Mouse (Mus musculus) left cerebral cortex, postnatal 10 days (tissue): ENCODE results near the gene Cyp1a1. TPM values are rescaled to one million over a fixed set of nuclear protein-coding genes. Genes with fewer than 3 reads are reported as not detected.

Experiments
- DNase-seq, 2 experiments: peaks; one replicate each; pipeline ENCODE4 v3.0.0; 2021 to 2022; ENCODE audit warnings: low spot score in 2 of 2, mixed read lengths in 1 of 2; ENCODE audit errors: extremely low spot score in 1 of 2
- intact Hi-C: fragments of 180-260 bp; cut with DNase I; formaldehyde crosslinking; loops from one replicate; pipeline ENCODE4 v1.15.1; 2025
- total RNA-seq, 2 experiments: library from RNA; stranded (reverse); gene quantifications; 2 replicates each; pipeline ENCODE4 v1.2.3; 2021

Gene Cyp1a1
- total RNA-seq, 2 experiments from 2014 or later: 0.41 to 0.43 TPM

DNA sequence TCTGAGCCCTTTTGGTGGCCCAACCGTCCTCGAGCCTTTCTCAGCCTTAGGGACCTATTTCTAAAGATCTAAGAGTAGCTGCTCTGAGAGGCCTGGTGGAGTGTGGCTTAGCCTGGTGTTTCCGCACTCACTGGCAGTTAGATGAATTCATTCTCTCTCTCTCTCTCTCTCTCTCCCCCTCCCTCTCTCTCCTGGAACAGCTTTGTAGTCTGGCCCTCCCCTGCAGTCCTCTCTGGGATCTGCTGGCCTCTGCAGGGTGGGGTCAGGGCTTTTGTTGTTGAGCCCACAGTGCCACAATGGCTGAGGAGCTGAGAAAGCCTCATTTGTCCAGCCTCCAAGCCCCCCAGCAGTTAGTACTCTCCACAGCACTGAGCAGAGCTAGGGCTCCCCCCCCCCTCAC is 34.9 kb upstream of the Cyp1a1 start:
- DNase-seq: peak in 1 of 2 experiments; percentile 20
- intact Hi-C loops: loop anchor here (5.0 to 10.0 kb wide), 2 partner anchors 111 to 342 kb away; no protein-coding TSS in a partner anchor

- peak in 1 of 2 experiments; percentile 17 for DNase-seq
- intact Hi-C loops: loop anchor here (5.0 to 10.0 kb wide), 2 partner anchors 111 to 342 kb away; no protein-coding TSS in a partner anchor
Measured at GRCm38 (mm10) chr9:57653283-57653682, 34.4 kb upstream of the Cyp1a1 start, which contains the start of gene Csk. Csk (minus strand) TSS chr9:57653631.

DNA sequence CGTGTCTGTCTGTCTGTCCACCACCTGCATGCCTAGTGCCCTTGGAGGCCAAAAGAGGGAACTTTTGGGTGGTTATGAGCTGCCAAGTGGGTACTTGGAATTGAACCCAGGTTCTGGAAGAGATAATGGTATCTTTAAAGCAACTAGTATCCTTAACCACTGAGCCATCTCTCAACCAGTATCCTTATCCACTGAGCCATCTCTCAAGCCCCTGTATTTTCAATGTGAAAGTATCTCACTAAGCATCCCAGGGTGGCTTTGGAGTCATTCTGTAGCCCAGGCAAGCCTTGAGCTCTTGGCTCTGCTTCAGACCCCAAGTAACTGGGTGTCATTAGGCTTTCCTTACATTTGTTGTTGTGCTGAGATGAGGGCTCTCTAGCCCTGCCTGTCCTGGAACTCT is 32.8 kb upstream of the Cyp1a1 start:
- no peak for DNase-seq
- intact Hi-C loops: loop anchor here (2.0 to 10.0 kb wide), 4 partner anchors 24 to 340 kb away; partner anchors contain the start of gene Cox5a

DNA sequence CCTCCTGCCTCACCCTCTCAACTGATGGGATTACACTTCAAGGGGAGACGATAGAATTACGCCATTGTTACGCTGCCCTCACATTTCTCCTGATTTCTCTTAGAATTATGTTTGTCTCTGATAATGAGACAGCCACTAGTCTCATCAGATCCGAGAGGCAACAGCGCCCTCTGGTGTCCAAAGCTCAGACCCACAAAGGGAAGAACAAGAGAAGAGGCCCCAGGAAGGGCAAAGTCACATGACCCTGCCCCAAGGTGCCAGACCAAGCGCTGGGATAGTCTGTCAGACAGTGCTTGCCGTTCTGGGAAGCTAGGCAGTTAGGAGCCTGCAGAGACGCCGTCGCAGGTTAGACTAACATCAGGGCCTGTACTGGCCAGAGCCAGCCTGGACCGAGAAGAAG is 32.0 kb upstream of the Cyp1a1 start:
- intact Hi-C loops: loop anchor here (2.0 to 10.0 kb wide), 3 partner anchors 25 to 339 kb away; partner anchors contain the start of gene Cox5a
- peak; percentile 89 to 92 for DNase-seq

- DNase-seq: no peak
- intact Hi-C loops: loop anchor here (5.0 to 10.0 kb wide), 2 partner anchors 134 to 338 kb away; partner anchors contain the start of gene Cox5a
Measured at GRCm38 (mm10) chr9:57656631-57657350, 30.9 kb upstream of the Cyp1a1 start.

GRCm38 (mm10) chr9:57657843-57658242 is 29.9 kb upstream of the Cyp1a1 start:
- no peak for DNase-seq
- intact Hi-C loops: loop anchor here (2.0 to 10.0 kb wide), 3 partner anchors 85 to 337 kb away; partner anchors contain the start of gene Cox5a

DNA sequence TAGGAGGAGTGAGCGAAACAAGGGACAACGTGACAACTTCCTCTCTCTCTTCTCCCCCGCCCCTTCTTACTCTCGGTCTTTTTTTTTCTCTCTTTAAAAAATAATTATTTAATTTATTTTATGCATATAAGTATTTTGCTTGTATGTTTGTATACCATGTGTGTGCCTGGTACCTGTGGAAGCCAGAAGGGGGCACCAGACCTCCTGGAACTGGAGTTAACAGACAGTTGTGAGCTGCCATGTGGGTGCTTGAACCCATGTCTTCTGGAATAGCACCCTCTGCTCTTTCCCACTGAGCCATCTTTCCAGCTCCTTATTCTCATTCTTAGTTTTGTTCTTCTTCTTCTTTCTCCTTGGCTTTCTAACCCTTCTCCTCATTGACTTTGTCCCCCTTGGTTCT is 28.8 kb upstream of the Cyp1a1 start:
- no peak for DNase-seq
- intact Hi-C loops: loop anchor here (2.0 to 10.0 kb wide), 3 partner anchors 84 to 336 kb away; partner anchors contain the start of gene Cox5a

DNA sequence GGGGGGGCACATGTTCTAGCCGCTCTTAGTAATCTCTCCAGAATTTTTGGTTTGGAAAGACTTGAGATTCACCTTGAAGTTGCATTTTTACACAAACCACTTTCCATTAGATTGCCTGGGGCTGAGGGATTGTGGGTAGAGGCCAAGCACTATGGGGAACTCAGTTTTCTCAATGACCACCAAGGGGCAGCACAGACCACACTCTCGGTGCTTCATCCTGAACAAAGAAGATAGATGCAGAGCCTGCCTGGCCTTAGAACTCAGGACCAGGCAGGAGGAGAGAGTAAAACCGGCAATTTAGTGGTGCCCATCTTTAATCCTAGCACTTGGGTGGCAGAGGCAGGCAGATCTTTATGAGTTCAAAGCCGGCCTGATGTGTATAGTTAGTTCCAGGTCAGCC is 28.0 kb upstream of the Cyp1a1 start:
- DNase-seq: peak; percentile 72 to 73
- intact Hi-C loops: loop anchor here (2.0 to 10.0 kb wide), 4 partner anchors 48 to 335 kb away; partner anchors contain the start of genes Cox5a and Edc3

DNA sequence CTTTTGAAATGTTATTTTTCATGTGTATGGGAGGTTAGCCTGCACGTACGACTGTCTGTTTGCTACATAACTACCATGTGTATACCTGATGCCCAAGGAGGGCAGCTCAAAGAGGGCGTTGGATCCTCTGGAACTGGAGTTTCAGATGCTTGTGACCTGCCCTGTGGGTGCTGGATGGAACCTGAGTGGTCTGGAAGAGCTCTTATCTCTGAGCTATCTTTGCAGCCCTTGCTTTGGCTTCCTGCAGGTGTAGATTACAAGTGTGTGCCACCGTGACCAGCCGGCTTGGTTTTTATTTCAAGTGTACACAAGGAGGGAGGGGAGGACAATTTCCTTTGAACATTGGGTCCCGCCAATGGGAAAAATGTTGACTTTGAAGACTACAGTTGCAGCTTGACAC is 27.2 kb upstream of the Cyp1a1 start:
- no peak for DNase-seq
- intact Hi-C loops: loop anchor here (5.0 kb wide), 1 partner anchor 47 kb away; the partner anchor contains the start of gene Edc3

DNA sequence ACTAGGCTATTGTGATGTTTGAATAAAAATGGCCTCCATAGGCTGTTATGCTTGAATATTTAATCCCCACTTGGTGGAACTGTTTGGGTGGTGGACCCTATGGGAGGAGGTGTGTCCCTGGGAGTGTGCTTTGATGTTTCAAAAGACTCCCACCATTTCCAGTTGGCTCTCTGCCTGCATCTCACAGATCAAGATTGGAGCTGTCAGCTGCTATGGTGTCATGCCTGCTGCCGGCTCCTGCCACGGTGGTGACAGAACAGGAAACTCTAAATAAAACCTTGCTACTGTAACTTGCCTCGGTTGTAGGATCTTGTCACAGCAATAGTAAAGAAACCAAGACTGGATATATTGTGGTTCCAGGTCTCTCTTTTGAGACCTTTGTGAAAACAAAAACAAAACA is 26.2 kb upstream of the Cyp1a1 start:
- intact Hi-C loops: loop anchor here (5.0 kb wide), 1 partner anchor 46 kb away; the partner anchor contains the start of gene Edc3
- DNase-seq: no peak

DNA sequence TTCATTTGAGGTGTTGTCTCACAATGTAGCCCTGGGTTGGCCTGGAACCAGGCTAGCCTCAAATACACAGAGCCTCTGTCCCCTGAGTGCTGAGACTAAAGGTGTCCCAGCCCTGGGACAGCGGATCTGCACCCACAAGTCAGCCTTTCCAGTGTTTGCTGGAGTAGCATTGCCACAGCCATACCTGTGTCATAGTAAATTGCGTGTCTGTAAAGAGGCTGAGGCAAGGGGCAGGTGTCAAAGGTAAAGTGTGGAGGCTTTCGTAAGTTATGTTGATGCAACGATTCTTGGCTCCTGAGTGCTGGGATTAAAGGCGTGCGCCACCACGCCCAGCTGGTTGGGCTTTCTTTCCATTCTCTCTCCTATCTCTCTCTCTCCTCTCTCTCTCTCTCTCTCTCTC is 23.1 kb upstream of the Cyp1a1 start:
- DNase-seq: no peak
- intact Hi-C loops: loop anchor here (5.0 kb wide), 1 partner anchor 43 kb away; the partner anchor contains the start of gene Edc3

GRCm38 (mm10) chr9:57666536-57666935 is 21.2 kb upstream of the Cyp1a1 start:
- intact Hi-C loops: no loop called here
- DNase-seq: no peak

DNA sequence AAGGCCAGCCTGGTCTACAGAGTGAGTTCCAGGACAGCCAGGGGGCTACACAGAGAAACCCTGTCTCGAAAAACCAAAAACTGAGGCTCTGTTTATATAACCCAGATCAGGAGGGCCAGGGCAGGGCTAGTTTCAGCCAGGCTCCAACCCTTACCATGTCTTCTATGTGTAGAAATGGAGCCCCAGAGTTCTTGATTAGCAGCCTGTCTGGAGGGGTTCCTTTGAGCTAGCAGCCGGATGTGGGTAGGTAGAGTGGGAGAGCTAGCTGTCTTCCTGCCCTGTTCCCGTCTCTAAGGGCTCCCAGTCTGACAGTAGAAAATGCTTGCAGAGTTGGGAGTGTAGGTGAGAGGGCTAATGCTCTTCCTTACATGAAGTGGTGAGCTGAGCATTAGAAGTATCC is 20.6 kb upstream of the Cyp1a1 start:
- intact Hi-C loops: no loop called here

GRCm38 (mm10) chr9:57667817-57668216 is 19.9 kb upstream of the Cyp1a1 start:
- intact Hi-C loops: no loop called here
- DNase-seq: no peak

More for the DNA sequence above, 20.6 kb upstream of the Cyp1a1 start:
- no peak for DNase-seq

DNA sequence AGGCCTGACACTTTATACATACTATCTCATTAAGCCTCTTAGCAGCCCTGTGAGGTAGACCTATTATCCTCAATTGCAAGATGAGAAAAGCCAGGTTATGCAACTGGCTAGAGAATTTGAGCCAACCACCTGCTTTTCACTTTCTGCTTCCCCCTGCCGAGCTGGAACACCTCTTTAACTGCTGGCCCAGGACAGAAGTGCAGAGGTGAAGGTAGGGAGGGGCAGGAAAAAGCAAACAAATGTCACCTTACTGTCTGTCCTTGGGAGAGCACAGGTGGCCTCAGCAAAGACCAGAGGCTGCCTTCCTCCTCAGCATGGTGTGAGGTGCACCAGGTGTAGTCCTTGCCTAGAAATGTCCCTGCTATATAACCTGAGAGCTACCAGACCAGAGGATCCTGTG is 19.5 kb upstream of the Cyp1a1 start:
- DNase-seq: no peak
- intact Hi-C loops: no loop called here

DNA sequence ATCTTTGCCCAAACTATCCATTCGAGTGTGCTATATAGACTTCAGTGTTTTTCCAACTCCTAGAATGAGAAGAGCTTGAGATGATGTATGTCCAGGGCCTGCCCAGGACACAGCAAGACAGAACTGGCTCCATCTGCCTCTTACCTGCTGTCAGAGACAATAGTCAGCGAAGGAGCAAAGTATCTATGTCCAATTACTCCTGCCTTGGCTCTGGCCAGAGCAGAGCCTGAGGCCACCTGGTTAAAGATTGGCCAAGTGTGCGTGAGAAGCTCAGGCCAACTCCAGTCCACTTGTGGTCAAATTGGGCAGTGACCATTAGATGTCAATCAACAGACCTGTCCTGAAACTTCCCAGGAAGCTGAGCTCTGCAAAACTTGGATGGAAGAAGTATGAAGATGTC is 18.2 kb upstream of the Cyp1a1 start:
- intact Hi-C loops: no loop called here

DNA sequence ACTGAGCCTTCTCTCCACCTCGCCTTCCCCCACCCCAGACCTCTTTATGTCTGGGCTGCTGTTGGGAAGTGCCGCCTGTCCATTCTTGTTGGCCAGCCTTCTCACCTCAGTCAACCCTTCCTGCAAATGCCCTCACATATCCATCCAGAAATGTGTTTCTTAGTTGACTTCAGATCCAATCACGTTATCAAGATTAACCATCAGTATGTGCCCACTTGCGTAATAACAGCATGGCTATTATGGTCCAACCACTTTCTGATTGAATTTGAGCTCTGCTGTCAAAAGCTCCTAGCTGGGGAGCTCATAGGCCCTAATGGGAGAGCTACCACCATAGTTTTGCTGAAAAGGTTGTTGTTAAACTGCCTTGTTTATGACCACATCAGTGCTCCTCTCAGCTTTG is 16.7 kb upstream of the Cyp1a1 start:
- intact Hi-C loops: no loop called here
- DNase-seq: no peak

More for the DNA sequence above, 18.2 kb upstream of the Cyp1a1 start:
- no peak for DNase-seq

GRCm38 (mm10) chr9:57671500-57671899 is 16.2 kb upstream of the Cyp1a1 start:
- DNase-seq: no peak
- intact Hi-C loops: no loop called here

DNA sequence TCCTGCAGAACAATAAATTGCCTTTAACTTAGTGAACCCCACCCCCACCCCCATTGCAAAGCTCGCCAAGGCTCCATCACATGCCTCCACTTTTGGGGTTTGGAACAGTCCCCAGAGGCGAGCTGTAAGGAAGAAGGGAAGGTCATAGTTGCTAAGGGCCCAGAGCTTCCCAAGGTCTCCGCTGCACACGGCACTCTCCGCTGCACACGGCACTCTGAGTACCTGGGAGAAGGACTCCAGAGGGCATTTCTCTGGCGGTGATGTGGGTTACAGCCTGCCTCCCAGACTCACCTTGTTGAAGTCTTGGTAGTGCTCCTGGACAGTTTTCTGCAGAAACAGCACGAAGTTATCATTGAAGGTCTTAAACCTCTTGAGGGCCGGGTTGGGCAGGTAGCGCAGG is 6.3 kb upstream of the Cyp1a1 start:
- intact Hi-C loops: no loop called here
- DNase-seq: no peak

DNA sequence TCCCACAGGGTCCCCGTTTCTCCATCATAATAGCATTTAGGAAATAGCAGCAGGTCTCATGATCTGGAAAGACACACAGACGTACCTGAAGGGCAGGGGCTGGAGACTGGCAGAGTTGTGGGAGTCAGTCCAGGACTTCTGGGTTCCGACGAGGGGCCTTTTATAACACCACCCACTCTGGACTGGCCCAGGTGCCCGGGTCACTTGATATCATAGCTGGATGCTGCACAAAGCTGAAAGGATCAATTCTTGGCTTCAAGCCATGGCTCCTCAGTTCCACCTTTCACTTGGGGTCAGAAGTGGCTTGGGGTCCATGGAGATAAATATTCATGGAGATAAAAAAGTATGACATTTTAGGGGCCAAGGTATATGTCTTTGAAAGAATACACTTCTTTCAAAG is 4.2 kb upstream of the Cyp1a1 start, which contains the start of gene Cyp1a2:
Gene Cyp1a2, minus strand, starts transcription at position 184 of the 400 bp plus-strand sequence.
- no peak for DNase-seq
- intact Hi-C loops: no loop called here
